Mouse (Mus musculus) R1 (cell line): ENCODE results near the gene Gfi1.

ENCODE experiments used
- DNase-seq: peaks from one replicate; pipeline ENCODE4 v3.0.0-alpha.2; 2018; ENCODE audit warnings: low read depth, low spot score

Gfi1 gene

DNA sequence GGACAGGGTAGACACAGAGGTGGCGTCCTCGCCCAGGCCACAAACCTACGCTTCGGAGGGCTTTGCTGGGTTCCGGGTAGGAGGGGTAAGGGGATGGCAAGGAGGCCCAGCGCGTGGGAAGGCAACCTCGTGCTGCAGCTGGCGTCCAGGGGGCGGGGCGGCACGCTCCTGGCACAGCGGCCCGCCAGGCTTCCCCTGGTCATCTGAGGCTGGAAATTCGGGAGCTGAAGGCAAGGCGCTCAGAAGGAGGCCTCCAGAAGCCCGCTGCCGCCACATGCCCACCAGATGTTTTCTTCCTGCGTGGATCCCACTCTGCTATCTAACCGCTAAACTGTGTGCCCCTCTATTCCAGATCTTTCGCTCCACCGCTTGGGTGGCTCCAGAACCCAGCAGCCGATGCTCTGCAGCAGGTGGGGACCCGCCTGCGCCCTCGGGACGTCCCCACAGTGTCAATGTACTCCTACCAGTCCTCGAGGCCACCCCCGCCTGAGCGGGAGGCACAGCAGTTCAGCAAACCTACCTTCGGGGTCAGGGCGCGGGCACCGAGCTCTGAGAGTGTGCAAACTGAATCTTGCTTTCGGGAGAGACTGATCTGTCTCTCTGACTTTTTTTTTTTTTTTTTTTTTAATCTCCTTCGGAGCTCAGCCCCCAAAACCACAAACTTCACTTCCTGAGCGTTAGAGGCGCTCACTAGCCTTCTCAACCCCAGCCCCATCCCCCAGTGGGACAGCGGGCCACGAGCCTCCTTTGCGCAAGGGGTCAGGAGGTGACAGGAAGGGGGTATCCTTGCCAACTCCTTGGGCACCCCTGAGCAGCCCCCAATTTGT is at the start of gene Gfi1:
Gene Gfi1, minus strand, starts transcription at position 602 of the 827 bp plus-strand sequence.
- peak; percentile 30 for DNase-seq

DNA sequence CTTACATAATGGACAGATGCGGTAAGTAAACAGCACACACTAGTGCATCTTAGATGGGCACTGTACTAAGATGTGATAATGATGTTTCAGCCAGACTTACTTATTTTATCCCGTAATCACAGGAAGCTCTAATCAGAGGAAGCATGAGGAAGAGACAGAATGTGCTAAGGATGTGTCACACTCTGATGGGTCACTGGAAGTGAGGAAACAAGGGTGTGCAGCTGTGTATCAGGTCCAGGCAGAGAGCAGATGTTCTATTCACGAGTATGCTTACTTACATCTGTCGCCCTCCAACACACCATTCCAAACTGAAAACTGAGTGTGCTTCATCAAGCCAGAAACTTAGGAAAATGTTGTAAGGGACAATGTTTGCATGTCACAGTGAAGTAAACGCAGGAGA is 46.2 kb upstream of the Gfi1 start:
- DNase-seq = no peak

DNA sequence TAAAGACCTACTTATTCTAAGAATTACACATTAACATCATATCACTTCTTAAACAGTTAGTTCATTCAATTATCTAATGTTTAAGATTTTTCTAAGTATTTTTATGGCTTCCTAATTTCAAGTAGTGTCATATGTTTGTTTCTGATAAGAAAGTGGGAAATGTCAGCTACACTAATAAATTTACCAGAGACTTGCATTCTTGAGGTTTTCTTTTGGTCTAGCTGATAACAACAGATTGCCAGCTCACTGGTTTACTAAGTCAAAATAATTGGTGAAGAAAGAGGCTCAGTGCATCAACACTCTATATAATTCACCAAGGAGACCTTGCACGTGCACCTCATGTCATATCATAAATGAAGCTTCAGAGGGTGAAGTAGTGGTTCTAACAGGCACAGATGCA is 42.4 kb upstream of the Gfi1 start:
- DNase-seq = no peak

DNA sequence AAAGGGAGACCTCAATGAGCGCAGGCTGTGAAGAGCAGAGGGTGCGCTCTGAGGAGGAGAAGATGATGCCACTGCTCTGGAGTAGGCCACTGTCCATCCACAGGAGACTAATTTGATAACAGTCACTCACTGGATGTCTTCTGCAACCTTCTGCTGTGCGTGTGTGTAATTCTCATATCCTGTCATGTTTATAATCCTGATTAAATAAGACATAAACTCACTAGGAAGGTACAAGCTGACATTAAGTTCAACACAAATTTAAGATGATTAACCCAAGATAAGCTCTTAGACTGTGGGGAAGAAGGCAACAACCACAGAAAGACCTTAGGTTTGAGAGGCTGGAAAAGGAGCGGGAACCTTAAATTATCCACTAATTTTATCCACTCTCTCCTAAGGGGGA is 40.1 kb upstream of the Gfi1 start:
- DNase-seq = no peak

DNA sequence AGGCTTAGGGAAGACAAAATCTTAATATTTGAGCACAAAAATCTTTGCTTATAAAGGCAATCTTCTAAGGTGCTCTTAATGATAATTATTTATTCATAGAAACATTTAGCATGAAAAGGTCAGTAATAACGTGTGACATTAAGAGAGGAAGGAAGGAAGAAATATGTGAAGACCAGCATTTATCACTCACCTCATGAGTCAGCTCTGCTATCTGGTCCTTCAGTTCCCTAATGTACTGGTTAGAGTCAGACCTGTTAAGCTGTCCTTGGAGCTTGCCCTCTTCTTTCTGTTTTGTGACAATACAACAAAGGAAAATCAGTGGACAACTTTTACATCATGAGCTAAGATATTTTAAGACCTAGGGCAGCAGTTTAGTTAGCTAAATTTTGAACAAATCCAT is 38.6 kb upstream of the Gfi1 start:
- DNase-seq = no peak

DNA sequence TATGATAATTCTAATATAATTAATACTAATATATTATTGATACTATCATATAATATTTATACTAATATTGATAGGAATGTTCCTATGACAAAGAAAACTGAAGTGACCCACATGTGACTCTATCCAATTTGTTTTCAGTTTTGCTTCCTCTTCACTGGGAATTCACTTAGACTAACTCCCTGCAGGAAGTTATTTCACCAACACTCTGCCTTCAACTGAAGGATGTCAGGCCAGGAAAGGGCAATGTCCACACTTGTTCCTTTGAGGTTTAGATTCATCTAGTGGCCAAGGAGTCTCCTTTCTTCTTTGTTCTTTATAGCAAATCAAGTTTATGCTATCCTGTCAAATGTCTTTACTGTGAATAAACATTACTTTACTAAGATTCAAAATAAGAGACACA is 37.8 kb upstream of the Gfi1 start:
- DNase-seq = no peak

DNA sequence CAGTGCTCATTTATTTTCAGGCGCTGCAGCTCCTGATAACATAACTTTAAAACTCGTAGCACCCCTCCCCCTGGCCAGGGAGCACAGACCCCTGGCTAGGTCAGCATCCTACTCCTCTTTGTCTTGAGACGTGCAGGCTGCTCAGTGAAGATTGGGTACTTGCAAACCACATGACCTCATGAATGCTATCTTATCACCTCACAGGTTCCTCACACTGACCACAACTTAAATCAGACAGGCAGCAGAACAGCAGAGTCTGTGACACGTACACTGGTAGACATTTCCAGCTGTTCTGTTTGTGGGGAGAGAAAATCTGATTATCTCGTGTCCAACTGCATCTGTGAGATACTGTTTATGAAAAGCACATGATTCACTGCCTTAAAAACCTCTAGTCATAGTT is 33.3 kb upstream of the Gfi1 start:
- DNase-seq = no peak

DNA sequence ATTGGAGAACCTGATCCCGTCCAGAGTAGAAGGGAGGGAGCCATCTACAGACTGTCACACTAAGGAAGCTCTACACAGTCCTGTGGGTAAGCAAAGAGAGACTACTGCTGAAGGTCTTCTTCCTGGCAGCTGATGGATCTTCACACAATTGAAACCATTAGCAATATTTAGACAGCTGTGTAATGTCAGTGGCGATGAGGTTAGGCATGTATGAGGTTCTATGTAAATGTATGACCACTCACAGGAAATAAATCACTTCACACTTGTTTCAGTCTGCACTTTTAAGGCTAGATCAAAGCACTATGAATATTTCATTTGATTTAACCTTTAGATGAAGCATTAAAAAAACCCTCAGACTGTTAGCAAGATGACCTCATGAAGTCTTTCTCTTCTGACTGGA is 30.2 kb upstream of the Gfi1 start:
- DNase-seq = no peak

DNA sequence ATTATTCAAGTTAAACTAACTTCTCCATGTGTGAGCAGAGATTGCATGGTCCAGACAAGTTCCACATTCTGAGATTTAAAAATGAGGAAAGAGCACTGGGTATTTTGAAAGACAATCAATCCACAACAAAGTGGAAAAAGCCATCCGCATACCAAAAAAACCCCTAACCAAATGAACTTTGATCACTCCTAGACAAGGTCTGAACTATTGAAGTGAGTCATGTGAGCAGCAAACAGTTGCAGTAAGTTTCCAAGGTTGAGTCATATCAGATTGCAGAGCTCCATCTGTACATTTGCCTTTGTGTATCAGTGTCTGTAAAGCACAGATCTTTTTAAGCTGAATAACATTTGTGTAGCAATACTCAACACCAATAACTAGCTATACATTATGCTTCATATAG is 28.9 kb upstream of the Gfi1 start:
- DNase-seq = no peak

DNA sequence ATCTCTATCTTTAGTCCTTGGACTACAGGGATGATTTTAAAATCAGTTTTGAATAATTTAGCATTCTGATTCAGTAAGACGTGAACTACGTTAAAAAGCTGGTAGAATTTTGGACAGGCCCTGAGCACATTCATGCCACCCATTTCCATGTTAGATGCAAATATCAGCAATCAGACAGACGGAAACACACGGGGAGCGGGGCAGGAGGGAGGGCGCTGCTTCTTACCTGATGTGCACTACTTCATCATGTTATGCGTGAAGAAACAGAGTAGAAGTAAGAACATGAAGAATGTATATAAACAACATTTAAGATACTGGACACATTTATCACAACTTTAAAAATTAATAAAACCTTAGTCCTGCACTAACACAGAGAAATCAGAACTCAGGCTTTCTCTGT is 27.8 kb upstream of the Gfi1 start:
- DNase-seq = no peak

DNA sequence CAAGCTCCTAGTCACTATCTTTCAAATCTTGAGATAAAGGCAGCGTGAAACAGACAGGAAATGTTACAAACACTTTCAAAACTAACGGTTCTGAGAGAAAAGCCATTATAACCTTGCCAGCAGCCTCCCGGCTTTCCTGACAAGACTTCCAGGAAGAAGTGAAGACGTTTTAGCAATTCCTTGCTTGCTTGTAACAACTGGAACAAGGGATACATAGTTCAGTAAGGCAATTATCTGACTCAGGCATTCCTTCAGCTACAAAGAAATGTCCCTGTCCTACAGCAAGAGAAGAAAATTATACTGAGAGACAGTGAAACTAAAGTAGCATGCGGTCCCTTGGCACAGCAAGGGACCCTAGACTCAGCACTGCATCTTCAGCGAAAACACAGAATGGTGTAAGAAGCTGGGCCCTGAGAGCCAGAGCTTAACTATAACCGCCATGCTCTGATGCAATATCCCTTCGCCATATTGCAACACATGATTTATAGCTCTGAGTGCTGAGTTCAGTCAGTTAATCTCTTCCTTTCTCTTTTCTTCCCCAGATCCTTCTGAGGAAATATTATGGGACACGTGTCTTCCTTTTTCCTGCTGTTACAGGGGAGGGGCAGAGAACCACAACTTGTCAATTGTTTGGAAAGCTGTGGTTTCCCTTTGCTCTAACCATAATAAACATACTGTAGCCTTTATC is 23.5 kb upstream of the Gfi1 start:
- DNase-seq = no peak

DNA sequence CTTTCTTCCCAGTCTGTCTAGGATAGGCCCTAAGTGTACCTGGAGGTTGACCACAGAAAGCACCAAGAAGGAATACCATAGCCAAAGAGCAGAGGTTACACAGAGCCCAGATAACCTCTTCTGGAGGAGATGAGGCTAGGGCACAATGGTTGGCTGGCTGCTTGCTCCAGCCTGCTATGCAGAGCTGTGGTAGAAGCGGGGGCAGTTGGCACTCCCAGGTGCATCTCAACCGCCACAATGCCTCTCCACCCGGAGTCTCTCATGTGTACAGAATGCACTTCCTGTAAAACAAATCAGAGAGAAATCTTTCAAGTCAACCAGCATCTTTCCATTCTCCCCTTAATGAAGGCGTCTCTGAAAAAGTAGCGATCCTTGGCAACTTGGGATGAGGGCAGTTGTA is 13.2 kb upstream of the Gfi1 start:
- DNase-seq = no peak

DNA sequence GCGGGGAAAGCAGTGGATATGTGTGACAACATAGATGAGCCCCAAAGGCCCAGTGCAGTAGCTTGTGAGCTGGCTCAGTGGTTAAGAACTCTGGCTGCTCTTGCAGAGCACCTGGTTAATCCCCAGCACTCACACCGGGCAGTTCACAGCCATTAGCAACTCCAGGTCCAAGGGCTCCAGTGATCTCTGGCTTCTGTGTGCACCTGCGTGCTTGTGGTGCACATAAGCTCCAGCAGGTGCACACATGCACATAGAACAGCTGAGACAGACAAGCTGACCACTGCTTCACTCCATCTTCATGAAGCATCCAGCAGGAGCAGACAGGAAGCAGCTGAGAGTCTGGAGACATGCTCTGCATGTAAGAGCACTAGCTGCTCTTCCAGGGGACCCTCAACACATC is 12.5 kb upstream of the Gfi1 start:
- no peak for DNase-seq

DNA sequence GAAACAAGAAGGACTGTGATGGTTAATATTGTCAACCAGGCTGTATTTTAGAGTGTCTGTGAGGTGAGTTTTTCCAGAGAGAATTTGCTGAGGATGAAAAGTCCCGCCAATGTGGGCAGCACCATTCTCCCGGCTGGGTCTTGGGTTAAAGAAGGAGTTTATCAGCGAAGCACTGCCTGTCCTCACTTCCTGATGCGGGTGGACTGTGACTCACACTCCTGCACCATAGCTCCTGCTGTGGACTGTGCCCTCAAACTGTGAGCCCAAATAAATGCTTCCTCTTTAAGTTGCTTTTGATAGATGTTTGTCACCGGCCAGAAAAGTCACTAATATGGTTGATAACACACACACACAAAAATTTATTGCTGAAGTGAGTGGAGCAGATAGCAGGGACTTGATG is 10.3 kb upstream of the Gfi1 start:
- no peak for DNase-seq

DNA sequence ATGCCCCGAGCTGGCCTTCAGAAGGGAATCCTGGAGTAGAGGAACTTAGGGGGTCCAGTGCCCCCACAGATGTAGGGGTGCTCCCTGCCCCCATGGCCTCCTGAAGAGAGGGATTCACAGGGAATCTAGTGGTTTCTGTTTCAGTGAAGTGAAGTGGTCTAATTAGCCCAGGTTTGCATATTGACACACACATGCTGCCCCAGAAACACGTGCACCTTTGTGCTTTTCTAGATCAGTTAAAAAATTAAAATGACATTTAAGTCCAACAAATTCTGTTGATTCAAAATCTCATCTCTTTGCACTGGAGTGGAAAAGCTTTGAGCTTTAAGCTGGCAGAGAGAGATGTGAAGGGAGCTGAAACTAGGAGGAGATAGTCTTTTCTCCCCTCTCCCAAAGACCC is 6.0 kb upstream of the Gfi1 start:
- DNase-seq = no peak

DNA sequence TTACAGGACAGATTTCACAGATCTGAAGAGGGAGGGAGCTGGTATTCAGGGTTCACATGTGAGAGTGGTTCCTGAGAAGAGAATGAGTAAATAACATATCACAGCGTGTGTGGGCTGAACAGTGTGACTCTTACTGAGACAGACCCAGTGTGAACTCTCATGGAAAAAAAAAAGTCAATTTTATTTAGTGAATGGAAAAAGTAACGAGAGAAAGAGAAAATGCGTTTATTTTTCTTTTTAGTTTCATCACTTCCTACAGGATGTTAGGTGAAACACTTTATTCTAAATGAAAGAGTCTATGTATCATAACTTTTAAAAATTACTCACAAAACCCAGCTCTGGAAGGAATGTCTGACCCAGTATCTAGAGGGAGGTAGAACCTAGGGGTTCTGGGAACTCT is 5.6 kb upstream of the Gfi1 start:
- no peak for DNase-seq

DNA sequence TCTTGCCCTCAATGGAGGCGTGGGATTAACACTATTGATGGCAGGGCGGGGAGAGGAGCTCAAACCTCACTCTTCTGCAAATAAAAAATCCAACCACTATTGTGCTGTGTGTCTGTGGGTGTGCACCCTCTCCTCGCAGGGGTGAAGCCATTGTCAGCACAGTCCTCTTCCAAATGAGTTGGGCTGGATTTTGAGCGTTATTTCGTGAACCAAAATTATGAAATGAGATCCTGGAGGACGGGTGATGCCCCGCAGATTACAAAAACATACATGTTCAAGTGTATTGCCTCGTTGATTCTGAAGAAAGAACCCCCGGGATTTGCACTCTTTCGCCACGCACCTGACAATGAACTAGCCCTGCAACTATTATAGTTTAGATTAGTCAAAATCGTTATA is 1.2 kb upstream of the Gfi1 start:
- DNase-seq = no peak

DNA sequence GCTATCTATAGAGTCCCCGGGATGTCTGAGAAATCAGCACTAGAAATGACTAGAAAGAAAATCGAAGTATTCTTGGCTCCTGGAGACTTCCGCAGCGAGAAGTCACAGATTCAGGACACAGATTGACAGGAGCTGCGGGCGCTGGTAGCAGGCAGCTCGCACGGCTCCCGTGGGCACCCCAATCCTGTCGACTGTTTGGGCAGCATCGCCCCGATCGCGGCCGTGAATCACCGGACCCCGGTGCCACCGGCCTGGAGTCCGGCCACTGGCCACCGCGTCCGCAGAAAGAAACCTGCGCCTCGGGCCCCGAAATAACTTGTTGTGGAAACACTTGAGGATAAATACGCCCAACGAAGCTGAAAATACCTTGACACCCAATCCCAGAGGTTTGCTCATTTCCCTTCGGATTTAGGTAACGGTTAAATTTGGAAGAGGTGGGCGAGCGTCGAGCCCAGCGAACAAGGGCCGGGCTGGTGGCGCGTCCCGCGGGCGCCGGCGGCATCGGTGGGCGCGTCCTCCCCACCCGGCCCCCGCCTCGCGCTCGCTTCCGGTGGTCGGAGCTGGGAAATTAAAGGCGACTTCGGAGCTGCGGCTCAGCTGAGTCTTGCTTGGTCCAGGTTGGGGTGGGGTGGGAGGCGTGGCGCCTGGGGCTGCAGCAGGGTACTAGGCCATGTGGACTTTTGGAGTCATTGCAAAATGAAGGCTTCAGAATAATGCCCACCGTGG is 608 bp upstream of the Gfi1 start:
- peak; percentile 29 for DNase-seq

DNA sequence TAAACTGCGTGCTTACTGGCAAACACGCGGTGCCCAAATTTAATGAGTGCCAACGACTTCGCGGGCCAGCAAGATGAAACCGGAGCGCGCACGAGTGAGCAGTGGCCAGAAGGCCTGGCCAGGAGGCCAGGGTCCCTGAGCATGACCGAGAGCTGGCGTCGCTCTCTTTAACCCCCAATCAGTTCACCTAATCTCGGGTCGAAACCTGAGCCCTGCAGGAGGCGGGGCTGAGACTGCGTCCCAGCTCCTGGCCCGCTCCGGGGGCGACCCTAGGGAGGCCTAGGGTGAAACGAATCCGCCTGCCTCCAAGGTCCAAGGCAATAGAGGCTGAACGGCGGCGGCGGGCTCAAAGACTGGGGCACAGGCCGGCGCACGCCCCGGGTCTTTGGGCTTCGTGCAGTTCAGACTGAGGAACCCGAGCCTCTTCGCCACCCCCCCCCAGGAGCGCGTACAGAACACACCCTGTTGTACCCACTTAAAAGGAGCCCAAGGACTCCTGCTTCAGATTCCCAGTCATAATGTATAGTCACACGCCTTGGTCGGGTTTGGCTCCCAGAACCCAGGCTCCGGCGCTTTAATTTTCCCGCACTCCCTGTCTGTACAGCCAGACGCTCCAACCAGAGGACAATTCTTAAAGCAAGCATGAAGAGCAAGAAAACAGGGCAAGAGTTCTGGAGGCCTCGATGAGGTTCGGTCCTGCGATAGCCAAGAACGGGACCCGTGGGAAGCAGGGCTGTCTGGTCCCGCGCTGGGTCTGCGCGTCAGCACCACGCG is 988 bp downstream of the Gfi1 start:
- peak; percentile 45 for DNase-seq

DNA sequence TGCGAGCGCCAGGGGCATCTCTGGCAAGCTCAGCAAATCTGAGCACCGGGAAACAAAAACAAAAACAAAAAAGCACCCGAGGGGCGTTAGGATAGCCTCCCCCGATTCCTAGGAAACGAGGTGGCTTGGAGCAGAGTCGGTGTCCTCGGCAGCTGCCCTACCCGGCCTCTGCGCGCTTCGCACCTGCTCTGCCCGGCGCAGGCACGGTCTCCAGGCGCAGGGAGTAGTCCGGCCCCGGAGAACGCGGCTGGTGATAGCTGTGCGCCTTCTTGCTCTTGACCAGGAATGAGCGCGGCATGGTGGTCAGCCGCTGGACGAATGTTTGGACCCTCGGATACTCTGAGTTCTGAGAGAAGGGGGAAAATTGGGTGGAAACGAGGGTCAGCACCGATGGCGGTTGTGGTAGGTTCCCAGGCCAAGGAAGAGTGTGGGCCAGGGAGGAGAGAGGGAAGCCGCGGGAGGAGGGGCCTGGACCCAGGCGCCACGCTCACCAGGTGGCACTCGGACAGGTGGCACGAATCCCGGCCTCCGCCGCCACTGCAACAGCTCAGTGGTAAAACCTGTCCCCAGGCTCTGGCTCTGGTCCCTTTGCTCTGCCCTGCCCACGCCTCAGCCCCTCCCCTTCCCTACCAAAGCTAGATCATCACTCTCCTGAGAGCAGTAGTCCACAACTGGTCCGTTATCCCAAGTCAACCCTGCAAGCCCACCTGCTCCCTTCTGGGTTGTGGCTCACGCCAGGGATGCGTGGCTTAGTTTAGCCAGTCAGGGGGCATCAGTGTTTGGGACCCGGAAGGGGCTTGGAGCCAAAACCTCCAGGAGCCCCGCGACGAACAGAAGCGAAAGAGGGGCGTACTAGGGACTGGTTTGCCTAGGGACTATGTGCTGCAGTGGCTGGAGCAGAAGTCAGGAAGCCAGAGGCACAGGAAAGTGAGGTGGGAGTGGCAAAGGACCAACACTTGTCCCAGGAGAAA is 2.0 kb downstream of the Gfi1 start:
- peak; percentile 47 for DNase-seq
